Mouse (Mus musculus) spleen, postnatal 10 days (tissue): ENCODE measurements around the gene Myrf.
A peak's percentile ranks its signal among the peaks of the same experiment; 100 is the strongest.
"Not testable (repeated sequence)": the region's sequence is repeated elsewhere in the genome, so short reads cannot be mapped to it uniquely, and the experiment has no call there.

Source experiments
- DNase-seq, 2 experiments: peaks; one replicate each; pipeline ENCODE4 v3.0.0; 2021 to 2022; ENCODE audit warnings: low spot score in 2 of 2

Myrf gene

DNA sequence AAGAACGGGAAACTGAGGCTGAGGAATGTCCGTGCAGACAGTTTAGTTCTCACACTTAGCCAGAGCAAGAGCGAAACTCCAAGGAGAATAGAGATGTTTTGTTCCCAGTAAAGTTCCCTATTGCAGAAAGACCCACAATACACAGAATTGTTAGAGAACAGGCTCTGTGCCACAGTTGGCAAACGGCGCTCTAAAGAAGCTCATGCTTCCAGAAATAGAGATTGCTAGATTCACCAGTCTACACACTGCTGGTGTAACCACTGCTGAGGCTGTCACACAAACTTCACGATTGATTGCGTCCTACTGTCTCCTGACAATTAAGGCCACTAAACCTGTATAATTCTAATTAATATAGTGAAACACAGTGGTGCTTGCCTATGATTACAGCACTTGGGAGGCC, 59.3 kb downstream of the Myrf start:
- DNase-seq: no peak

DNA sequence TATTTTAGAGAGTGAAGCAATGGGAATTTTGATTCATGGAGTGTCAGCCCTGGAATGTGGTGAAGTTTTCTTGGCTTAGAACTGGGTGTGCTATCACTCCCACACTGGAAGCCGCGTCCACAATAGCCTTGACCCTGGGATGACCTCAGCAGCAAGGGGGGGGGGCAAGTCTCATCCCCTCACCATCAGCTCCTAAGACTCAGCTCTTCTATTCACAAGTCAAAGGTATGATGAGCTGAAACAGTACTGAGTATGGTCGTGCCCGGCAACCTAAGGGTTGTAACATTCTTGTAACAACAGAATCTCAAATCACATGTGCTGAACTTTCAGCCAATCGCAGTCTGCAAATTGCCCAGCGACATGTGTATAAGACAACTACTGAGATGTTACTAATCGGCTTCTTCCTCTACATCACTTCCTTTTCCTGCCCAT, 63.6 kb downstream of the Myrf start:
- DNase-seq: no peak

DNA sequence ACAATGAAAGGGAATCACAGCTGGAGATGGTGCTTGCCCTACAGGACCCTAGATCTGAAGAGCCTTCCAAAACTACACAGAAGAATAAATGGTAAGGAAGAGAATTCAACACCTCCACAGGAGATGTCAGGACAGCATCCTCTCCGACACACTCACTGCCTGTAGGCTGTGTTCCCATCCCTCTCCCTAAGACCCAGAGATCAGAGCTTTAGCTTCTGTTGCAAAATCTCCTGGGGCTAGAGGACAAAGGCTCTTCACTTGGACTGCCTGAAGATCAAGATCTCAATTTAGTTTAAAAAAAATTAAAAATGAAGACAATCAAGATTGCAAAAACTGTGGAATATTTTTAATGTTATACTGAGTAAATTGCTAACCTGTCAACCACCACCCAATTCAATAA, 64.1 kb downstream of the Myrf start:
- peak in 1 of 2 experiments; percentile 2 for DNase-seq

DNA sequence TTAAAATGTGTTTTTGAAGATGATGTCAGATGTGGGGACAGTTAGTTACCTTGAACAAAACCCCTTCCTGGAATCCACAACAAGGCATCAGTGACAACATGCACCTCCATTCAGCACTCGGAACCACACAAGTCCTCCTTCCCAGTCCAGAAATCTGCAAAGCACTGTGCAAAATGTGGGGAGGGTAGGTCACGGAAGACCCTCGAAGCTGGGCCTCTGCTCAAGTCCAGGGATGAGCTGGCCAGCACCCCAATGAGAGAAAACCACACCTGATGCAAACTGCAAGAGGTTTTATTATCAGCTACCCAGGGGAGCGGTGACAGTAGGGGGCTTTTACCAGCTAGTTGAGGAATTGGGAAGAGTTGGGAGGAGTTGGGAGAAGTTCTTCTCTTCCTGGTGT, 65.6 kb downstream of the Myrf start:
- DNase-seq: peak in 1 of 2 experiments; percentile 8

DNA sequence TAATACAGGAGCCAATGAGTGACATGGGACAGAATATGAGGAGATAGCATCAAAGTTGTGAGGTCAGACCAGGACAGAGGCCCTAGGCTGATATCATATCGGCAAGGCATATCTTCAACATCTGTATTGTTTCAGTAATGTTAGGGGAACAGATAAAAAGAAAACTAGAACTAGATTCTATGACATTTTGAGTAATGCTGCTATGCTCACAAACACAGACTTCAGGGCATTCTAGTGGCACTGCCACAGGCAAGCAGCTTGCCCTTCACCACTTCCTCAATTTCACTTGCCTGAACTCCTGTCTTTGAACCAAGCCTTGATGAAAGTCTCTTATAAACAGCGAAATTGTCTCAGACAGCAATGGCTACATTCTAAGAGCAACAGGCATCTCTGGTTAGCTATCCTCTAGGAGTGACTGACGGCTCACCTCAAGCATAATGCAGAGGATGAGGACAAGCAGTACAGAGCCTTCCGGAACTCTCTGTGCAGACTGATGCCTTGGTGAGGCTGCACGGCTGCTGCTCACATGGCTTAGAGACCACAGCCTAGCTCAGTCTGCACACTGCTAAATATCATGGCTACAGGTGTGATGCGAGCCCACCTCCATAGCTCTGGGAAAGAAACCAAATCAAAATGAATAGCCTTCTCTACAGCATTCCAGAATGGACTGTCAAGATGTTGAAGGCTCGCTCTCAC, 66.6 kb downstream of the Myrf start:
- DNase-seq: peak; percentile 33 to 42

DNA sequence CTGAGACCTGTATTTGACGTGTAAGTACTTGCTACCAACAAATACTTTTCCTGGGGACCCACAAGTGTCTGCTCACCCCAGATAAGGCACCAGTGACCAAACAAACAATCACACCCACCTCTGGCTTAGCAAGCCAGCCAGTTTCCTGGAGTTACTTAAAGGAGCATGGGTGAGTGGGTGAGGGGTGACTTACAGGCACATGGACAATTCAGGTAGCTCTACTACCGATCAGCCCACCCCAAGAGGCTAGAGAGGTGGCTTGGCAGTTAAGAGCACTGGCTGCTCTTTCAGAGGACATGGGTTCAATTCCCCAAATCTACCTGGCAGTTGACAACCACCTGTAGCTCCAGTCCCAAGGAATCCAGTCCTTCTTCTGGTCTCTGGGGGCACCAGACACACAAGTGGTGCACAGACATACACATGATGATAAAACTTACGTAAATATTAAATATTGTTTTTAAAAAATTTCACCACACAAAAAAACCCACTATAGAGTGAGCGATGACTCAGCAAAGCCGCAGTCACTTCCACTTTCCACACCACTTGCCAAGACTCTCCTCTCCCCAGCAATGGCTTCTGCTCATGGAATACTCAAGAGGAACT, 67.3 kb downstream of the Myrf start:
- peak; percentile 66 for DNase-seq

DNA sequence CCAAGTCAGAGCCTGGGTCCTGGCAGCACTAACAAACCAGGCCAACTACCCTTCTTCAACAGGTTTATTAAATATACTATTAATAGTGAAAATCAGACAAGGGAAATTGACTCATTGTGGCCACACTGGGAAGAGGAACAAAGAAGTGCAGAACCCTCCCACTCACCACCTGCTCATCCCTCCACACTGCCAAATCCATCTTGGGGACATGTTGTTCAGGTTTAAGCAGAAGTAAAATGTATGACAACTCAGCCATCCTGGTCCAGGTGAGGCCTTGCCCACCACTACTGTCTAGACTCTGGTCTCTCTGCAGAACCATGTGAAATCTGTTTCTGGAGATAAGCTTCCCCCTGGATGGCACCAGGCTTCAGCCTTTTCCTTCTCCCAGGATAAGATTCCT, 68.7 kb downstream of the Myrf start:
- peak in 1 of 2 experiments; percentile 15 for DNase-seq

DNA sequence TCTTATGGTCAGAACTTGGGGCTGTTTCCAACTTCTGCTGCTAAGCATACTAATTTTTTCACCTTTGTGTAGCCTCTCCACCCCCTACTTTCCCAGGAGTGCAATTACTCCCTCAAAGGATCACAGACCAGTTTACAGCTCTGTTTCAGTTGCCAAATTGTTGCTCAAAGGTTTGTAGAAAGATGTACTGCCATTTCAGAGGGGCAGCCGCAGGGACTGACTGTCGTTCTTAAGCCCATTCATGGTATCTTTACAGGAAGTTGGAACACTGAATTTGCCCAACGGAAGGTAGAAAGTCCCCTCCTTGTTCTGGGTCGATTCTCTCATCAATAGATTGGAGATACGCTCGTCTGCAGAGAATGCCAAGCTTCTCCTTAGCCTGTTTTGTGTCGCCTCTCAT, 69.2 kb downstream of the Myrf start:
- no peak for DNase-seq

DNA sequence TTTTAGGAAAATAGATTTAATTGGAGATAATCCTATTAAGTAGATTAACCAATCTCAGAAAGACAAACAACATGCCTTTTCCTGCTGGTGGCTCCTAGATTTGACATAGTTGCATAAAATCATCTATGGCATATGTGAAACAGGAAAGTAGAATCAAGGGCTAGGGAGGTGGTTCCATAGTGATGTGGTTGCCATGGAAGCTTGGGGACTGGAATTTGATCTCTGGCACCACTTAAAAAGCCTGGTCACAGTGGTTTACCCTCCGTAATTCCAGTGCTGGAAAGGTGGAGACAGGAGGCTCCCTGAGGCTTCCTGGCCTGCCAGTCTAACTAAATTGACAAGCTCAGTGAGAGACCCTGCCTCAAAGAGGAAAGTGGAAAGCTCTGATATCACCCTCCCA, 70.1 kb downstream of the Myrf start:
- no peak for DNase-seq

DNA sequence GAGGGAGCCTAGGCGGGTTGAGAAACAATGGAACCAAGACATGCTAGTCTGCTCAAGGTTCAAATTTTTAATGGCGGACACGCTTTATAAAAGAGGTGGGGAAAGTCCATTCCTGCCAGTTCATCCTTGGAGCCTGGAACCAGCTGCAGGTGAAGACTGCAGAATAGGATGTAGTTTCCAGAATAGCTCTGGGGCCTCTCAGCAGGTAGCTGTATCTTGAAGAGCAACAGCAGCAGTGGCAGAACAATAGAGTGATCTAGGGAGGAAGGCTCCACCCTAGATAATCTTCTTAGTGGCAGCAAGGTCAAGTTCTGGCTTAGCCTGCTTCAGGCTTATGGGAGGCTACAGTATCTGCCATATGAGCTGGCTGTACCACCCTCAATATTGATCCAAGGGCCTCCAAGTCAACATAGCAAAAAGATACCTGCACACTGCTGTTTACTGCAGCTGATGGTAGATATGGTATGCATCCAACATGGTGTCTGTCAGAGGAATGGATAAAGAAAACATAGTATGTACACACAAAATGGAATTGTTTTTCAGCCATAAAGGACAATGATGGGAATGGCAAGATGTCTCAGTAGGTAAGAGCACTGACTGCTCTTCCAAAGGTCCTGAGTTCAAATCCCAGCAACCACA, 70.7 kb downstream of the Myrf start:
- DNase-seq: not testable (repeated sequence)

DNA sequence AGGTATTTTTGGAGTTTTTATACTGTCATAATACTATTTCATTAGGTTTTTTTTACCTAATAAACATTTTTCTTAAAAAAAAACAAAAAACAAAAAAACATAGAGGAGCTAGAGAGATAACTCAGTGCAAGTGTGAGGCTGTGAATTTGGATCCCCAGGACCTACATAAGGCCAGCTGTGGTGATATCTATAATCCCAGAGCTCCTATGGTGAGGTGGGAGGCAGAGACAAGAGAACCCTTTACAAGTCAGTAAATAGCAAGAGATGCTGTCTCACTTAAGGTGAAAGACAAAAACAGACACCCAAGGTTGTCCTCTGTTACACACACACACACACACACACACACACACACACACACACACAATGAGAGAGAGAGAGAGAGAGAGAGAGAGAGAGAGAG, 71.4 kb downstream of the Myrf start:
- no peak for DNase-seq

DNA sequence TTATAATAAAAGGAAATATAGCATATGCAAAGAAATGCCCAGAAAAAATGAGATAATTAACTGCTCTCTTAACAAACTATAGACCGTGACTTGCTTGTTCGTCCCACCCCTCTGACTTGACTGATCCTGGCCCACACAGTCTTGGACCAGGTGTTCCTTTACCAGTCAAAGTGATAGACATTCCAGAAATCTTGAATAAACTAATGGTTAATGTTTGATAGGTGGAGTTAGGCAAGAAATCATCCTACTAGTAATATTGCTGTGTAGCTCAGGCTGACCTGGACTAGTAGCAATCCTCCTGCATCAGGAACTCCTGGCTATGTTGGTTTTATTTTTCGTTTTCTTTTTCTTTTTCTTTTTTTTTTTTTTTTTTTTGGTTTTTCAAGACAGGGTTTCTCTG, 72.1 kb downstream of the Myrf start:
- DNase-seq: no peak

DNA sequence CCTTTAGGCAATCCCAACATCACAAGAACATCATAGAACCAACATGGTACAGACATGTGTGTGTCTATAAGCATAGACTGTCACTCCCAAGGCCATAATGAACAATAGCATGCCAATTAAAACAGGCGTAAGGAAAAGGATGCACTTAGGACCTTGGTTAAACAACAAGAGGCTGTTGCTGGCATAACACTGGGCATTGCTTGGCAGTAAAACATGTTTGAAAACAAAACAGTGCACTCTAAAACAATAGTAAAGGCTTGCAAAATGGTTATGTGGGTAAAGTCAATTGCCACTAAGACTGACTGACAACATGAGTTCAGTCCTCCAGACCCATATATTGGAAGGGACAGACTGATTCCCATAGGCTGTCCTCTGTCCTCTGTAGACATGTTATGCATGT, 72.6 kb downstream of the Myrf start:
- DNase-seq: peak in 1 of 2 experiments; percentile 1

DNA sequence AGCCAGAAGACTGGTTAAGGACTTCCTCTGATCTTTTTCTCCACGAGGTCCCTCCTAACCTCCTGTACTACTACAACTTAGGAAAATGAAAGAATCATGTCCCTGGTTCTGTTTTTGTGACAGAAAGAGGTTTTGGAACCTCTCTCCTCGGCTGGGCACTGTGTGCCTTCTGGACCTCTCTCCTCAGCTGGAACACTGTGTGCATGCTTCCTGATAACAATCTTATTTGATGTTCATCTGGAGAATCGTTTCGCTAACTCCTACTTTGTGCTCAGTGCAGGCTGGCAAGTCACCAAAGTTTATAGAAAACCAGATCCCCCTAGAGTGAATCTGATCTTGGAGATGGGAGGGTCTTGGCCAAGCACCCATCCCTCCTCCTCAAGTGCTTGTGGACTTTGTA, 73.4 kb downstream of the Myrf start:
- DNase-seq: peak in 1 of 2 experiments; percentile 5

DNA sequence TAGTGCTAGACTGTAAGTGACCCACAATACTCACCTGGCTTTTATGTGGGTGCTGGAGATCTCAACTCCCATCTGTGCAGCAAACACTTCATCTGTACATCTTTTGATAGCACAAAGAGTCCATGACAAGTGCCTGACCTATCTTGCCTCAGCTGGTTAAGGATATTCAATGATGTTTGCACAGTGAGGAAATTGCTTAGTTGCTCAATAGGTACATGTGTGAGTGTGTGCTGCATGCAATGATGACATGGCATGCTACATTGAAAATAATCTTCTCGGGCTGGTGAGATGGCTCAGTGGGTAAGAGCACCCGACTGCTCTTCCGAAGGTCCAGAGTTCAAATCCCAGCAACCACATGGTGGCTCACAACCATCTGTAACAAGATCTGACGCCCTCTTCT, 74.6 kb downstream of the Myrf start:
- peak in 1 of 2 experiments; percentile 0 for DNase-seq

DNA sequence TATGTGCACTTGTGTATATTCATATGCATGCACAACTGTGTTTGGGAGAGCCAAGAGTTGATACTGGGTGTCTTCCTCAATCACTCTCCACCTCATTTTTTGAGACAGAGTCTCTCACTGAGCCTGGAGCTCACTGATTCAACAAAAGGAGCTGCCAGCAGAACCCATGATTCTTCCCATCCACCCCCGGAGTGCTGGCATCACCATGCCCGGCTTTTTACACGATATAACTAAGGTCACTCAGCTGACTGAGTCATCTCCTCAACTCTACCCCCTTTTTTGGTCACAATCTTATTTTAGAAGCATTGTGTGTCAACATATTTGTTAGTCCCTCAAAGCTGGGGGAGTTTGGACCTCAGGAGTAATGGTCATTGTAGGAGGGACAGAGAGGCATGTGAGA, 76.7 kb downstream of the Myrf start:
- no peak for DNase-seq
